Mouse (Mus musculus) lung, postnatal 0 days (tissue): ENCODE measurements at regions not wholly inside any gene's neighbourhood (a gene's known extent, or its start where the extent isn't known, plus 50 kb on each side); places are given as distances from the start of the nearest gene placed in this dataset.

ENCODE experiments used
- ATAC-seq: fragments of 200-750 bp; cut with Nextera tagmentation; 2 replicates; pipeline ENCODE4 v1.8.0; 2017; ENCODE audit warnings: moderate library complexity
- DNase-seq: peaks from one replicate; pipeline ENCODE4 v3.0.0-alpha.2; 2016; ENCODE audit warnings: low spot score
- H3K27ac ChIP-seq: fragments of 300-500 bp; sonication (generic); 2 replicates; pipeline ENCODE4 v1.5.1; 2014; ENCODE audit warnings: antibody characterized with exemption, mild to moderate bottlenecking, low read length, mixed read lengths
- H3K27me3 ChIP-seq: fragments of 300-500 bp; sonication (generic); replicated peaks from 2 replicates; pipeline ENCODE4 v1.6.1; 2014; ENCODE audit warnings: low read length, mixed read lengths; ENCODE audit not compliant: insufficient read depth
- H3K36me3 ChIP-seq: fragments of 300-500 bp; sonication (generic); 2 replicates; pipeline ENCODE4 v1.6.1; 2014; ENCODE audit warnings: low read length, mixed read lengths; ENCODE audit not compliant: insufficient read depth
- H3K4me1 ChIP-seq: fragments of 300-500 bp; sonication (generic); 2 replicates; pipeline ENCODE4 v1.6.1; 2014; ENCODE audit warnings: antibody characterized with exemption, low read depth, low read length, mixed read lengths; ENCODE audit not compliant: insufficient read depth
- H3K4me2 ChIP-seq: fragments of 300-500 bp; sonication (generic); replicated peaks from 2 replicates; pipeline ENCODE4 v1.6.1; 2014; ENCODE audit warnings: low read depth, mild to moderate bottlenecking, low read length, moderate library complexity, mixed read lengths
- H3K4me3 ChIP-seq: fragments of 300-500 bp; sonication (generic); 2 replicates; pipeline ENCODE4 v1.5.1; 2014; ENCODE audit warnings: low read depth, low read length
- H3K9ac ChIP-seq: fragments of 300-500 bp; sonication (generic); replicated peaks from 2 replicates; pipeline ENCODE4 v1.6.1; 2014; ENCODE audit warnings: low read depth, mild to moderate bottlenecking
- H3K9me3 ChIP-seq: fragments of 300-500 bp; sonication (generic); 2 replicates; pipeline ENCODE4 v1.6.1; 2016; ENCODE audit warnings: low read length, mixed read lengths
- CTCF ChIP-seq: IDR thresholded peaks from 2 replicates; pipeline ENCODE4 v1.5.1; 2016; ENCODE audit warnings: antibody characterized with exemption, mild to moderate bottlenecking
- EP300 ChIP-seq: IDR thresholded peaks from 2 replicates; pipeline ENCODE4 v1.6.1; 2016; ENCODE audit warnings: antibody characterized with exemption, mild to moderate bottlenecking, control low read depth
- WGBS: fragments of 180-500 bp; shearing (Covaris S2); extraction: QIAGEN DNeasy Blood & Tissue Kit; methylation state at CpG from one replicate; pipeline ENCODE4 v1.1.7; 2014; 5-methylcytosine and 5-hydroxymethylcytosine counted together

GRCm38 (mm10) chr1:167945615-167946252 is 256.7 kb downstream of the Lmx1a start:
- H3K27me3 ChIP-seq = no peaks in the 10 kb centered on the region
- no peaks in the 10 kb centered on the region for H3K36me3 ChIP-seq
- TF ChIP-seq CTCF (no peak), EP300 (no peak)
- ATAC-seq (no peak), DNase-seq (no peak)
- H3K27ac ChIP-seq = no peak overlapping the region
- no peak overlapping the region for H3K4me2 ChIP-seq
- WGBS = 75% methylated on average over 9 of the region's 9 CpGs
- H3K9me3 ChIP-seq = no peaks in the 10 kb centered on the region
- H3K9ac ChIP-seq = no peak overlapping the region
- H3K4me3 ChIP-seq = no peak overlapping the region
- no peaks in the 10 kb centered on the region; the same call in 1 of the 2 replicates for H3K4me1 ChIP-seq

DNA sequence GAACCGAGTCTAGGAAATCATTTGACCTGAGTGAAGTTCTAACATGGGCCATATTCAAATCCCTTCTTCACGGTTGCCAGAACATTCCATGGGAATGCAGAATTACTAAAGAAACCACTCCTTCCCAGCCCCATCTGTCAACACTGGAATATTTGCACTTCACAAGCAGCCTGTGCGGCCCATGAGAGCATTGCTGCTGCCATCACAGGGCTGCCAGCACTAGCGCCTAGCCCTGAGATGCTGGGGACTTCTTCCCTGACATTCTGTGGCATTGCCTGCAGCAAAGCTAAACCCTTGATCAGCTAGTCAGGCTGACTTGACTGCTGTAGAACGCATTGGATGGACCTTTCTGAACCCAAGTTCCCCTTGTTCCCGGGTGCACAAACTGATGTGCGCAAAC is 258.8 kb downstream of the Lmx1a start:
- Histone ChIP-seq H3K4me2 (no peak overlapping the region), H3K27me3 (no peaks in the 10 kb centered on the region), H3K4me3 (no peak overlapping the region), H3K27ac (no peak overlapping the region), H3K36me3 (no peaks in the 10 kb centered on the region), H3K9me3 (no peaks in the 10 kb centered on the region), H3K4me1 (no peaks in the 10 kb centered on the region; the same call in 1 of the 2 replicates), H3K9ac (no peak overlapping the region)
- DNase-seq (peak; percentile 58), ATAC-seq (peak; percentile 37; the same call in 1 of the 2 replicates)
- 33% methylated on average over 7 of the region's 7 CpGs for WGBS
- TF ChIP-seq CTCF = no peak

- Histone ChIP-seq H3K4me1 (no peaks in the 10 kb centered on the region; the same call in 1 of the 2 replicates), H3K4me3 (no peak overlapping the region), H3K9ac (no peak overlapping the region), H3K4me2 (no peak overlapping the region), H3K36me3 (no peaks in the 10 kb centered on the region), H3K9me3 (no peaks in the 10 kb centered on the region), H3K27me3 (no peaks in the 10 kb centered on the region), H3K27ac (0 out of 2 replicates have a peak overlapping the region, but pooled peaks have one; percentile 20)
- DNase-seq (peak; percentile 83), ATAC-seq (peak; percentile 77)
- TF ChIP-seq EP300 (0 out of 2 replicates have a peak, but pooled peaks have one; percentile 13), CTCF (no peak)
These were observed 262.7 kb downstream of the Lmx1a start for GRCm38 (mm10) chr1:167951717-167952116.

DNA sequence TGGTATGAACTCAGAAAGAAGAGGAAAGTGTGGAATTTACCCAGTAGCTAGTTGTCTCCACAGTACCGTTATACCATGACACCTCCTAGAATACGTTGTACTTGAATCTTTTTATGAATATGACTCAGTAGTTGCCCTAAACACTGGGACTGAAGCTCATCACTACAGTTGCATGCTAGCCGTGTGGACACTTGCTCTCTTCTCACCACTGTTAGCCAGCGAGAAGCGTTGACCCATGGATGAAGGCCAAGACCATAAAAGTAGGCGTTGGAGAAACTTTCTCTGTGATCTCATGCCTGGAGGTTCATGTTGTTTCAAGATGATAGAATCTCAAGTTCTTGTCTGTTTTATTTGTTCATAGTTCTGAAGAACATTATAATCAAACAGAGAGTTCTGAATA is 269.5 kb downstream of the Lmx1a start:
- no peak for TF ChIP-seq CTCF
- TF ChIP-seq EP300 = no peak
- H3K9me3 ChIP-seq = no peaks in the 10 kb centered on the region
- H3K27ac ChIP-seq = no peak overlapping the region
- 62% methylated on average over 6 of the region's 6 CpGs for WGBS
- DNase-seq (no peak), ATAC-seq (peak; percentile 26; the same call in 1 of the 2 replicates)
- H3K27me3 ChIP-seq = no peaks in the 10 kb centered on the region
- H3K4me2 ChIP-seq = no peak overlapping the region
- no peak overlapping the region for H3K9ac ChIP-seq
- H3K4me3 ChIP-seq = no peak overlapping the region
- no peaks in the 10 kb centered on the region for H3K4me1 ChIP-seq
- H3K36me3 ChIP-seq = no peaks in the 10 kb centered on the region

DNA sequence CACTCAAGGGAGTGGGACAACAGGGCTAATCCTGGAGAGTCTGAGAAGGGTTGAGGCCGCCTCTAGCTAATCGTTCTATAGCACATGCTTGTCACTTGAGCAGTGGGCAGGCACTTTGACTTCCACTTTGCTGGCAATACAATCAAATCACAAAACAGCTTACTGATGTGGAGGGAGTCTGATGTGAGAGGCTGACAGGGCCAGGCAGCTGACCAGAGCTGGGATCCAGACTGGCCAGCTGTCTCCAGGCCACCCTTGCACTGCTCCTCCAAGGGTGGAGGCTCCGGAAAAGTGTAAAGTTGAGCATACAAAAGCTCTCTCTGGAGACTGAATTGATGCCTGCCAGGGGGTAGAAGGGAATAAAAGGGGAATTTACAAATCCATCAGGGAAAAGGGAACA is 280.5 kb downstream of the Lmx1a start:
- peak; percentile 95 for ATAC-seq
- Histone ChIP-seq H3K27ac (peak overlapping the region; percentile 33; the same call in 1 of the 2 replicates), H3K9ac (no peak overlapping the region), H3K36me3 (no peaks in the 10 kb centered on the region), H3K4me2 (no peak overlapping the region), H3K4me1 (no peaks in the 10 kb centered on the region), H3K27me3 (no peaks in the 10 kb centered on the region), H3K9me3 (no peaks in the 10 kb centered on the region), H3K4me3 (no peak overlapping the region)
- peak; percentile 72 for DNase-seq
- 50% methylated on average over 3 of the region's 3 CpGs for WGBS
- TF ChIP-seq CTCF (no peak), EP300 (peak; percentile 46; the same call in 1 of the 2 replicates)

GRCm38 (mm10) chr1:167969985-167970384 is 280.9 kb downstream of the Lmx1a start:
- Histone ChIP-seq H3K36me3 (no peaks in the 10 kb centered on the region), H3K4me3 (no peak overlapping the region), H3K27me3 (no peaks in the 10 kb centered on the region), H3K9ac (no peak overlapping the region), H3K4me1 (no peaks in the 10 kb centered on the region), H3K4me2 (no peak overlapping the region), H3K9me3 (no peaks in the 10 kb centered on the region), H3K27ac (peak overlapping the region; percentile 33; the same call in 1 of the 2 replicates)
- ATAC-seq (no peak), DNase-seq (no peak)
- TF ChIP-seq CTCF = no peak
- TF ChIP-seq EP300 = no peak
- WGBS = 69% methylated on average over 5 of the region's 5 CpGs

DNA sequence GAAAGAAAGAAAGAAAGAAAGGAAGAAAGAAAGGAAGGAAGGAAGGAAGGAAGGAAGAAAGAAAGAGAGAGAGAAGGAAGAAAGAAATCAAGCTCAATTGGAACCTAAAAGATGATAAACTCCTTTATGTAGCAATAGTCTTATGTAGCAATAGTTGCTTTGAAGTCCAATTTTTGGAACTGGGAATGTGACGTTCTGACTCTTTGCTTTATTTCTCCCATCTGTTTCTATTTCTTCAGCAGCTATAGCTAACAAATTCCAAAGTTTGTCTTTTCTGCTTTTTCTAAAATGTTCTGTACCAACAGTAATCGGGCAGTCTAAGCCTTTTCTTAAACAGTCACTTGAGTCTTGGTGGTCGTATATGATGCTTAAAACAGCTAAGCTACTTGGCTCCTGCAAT is 287.7 kb downstream of the Lmx1a start:
- Histone ChIP-seq H3K4me1 (no peaks in the 10 kb centered on the region), H3K9me3 (no peaks in the 10 kb centered on the region), H3K4me2 (no peak overlapping the region), H3K9ac (no peak overlapping the region), H3K4me3 (no peak overlapping the region), H3K27ac (0 out of 2 replicates have a peak overlapping the region, but pooled peaks have one; percentile 54), H3K36me3 (no peaks in the 10 kb centered on the region), H3K27me3 (no peaks in the 10 kb centered on the region)
- 57% methylated on average over 3 of the region's 3 CpGs for WGBS
- peak; percentile 74 for DNase-seq
- TF ChIP-seq CTCF (no peak), EP300 (peak; percentile 77)
- no peak; the same call in 1 of the 2 replicates for ATAC-seq
